Mouse (Mus musculus) cortical plate, adult 2 months (tissue): ENCODE data around the gene Tac2.

Experiments
- CTCF ChIP-seq: fragments of 200-500 bp; IDR thresholded peaks from 2 replicates; pipeline ENCODE4 v1.5.1; 2011; ENCODE audit warnings: mild to moderate bottlenecking, control low read depth, low read length; ENCODE audit not compliant: insufficient read depth; ENCODE audit errors: extremely low read depth
- POLR2A ChIP-seq: fragments of 200-500 bp; IDR thresholded peaks from 2 replicates; pipeline ENCODE4 v1.6.1; 2011; ENCODE audit warnings: mild to moderate bottlenecking, low read length, control low read depth; ENCODE audit not compliant: insufficient read depth; ENCODE audit errors: extremely low read depth

DNA sequence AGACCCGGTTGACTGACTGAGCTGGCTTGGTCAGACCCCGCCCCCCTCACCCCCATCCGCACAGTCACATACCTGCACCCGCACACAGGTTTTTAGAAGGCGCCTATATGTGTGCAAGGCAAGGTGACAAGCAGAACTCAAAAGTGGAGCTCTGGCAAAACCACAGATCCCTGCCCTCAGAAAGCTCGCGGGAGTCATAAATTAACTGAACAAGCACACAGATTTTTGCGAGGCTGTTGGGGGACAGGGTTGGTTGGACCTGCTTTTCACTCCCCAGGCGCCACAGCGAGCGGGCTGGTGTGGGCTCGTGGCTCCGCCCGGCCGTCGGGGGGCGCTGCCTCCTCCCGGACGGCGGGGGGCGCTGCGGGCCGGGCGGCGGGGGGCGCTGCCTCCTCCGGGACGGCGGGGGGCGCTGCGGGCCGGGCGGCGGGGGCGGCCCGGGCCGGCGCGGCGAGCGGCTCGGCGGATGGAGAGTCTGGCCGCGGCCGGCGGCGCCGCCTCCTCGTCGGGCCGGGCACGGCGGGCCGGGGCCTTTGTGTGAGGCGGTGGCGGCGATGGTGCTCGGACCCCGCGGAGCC lies 14.9 kb downstream of the Tac2 start, which contains the start of gene Zbtb39:
- TF ChIP-seq CTCF (0 out of 2 replicates have a peak, but pooled peaks have one; percentile 18), POLR2A (no peak)
